Mouse (Mus musculus) left cerebral cortex, postnatal 14 days (tissue): ENCODE results near the gene Gm14408. TPM values are rescaled to one million over a fixed set of nuclear protein-coding genes. Genes with fewer than 3 reads are reported as not detected.
"Not testable (repeated sequence)": the region's sequence is repeated elsewhere in the genome, so short reads cannot be mapped to it uniquely, and the experiment has no call there.

Source experiments
- DNase-seq, 2 experiments: peaks; one replicate each; pipeline ENCODE4 v3.0.0; 2021 to 2022; ENCODE audit warnings: low spot score in 2 of 2, mixed read lengths in 1 of 2
- intact Hi-C: fragments of 180-260 bp; cut with DNase I; formaldehyde crosslinking; loops from one replicate; pipeline ENCODE4 v1.15.1; 2025
- long read RNA-seq, 2 experiments: library from polyadenylated mRNA; stranded (forward); transcript quantifications; one replicate each; pipeline ENCODE4 v2.0.0; 2021
- total RNA-seq, 2 experiments: library from RNA; stranded (reverse); gene quantifications; 2 replicates each; pipeline ENCODE4 v1.2.3; 2021

Gm14408 gene
- total RNA-seq: not detected
- long read RNA-seq, experiment 1: 0 reads
- long read RNA-seq, experiment 2: 0 reads

- intact Hi-C loops, DNase-seq: not testable (repeated sequence)
Observed at GRCm38 (mm10) chr2:176830840-176831239, at the start of gene Gm14408. Gene Gm14408, plus strand, starts transcription at chr2:176831140.

- DNase-seq: not testable (repeated sequence)
Observed at GRCm38 (mm10) chr2:176798312-176798711, 32.6 kb upstream of the Gm14408 start, which contains the start of gene Gm14295. Gene Gm14295, plus strand, starts transcription at chr2:176798612.

GRCm38 (mm10) chr2:176798785-176799184, 32.2 kb upstream of the Gm14408 start:
- intact Hi-C loops, DNase-seq: not testable (repeated sequence)

More at GRCm38 (mm10) chr2:176798312-176798711, 32.6 kb upstream of the Gm14408 start, which contains the start of gene Gm14295:
- intact Hi-C loops: not testable (repeated sequence)

Other genes starting within 250 kb of the Gm14408 start
- gene Gm14308, start 194.8 kb upstream of the Gm14408 start, total RNA-seq: 10 to 100 TPM in 1 of 2 experiments, 1 to 10 TPM in 1; 7.1 to 18.9 TPM
- gene Zfp973, start 160.6 kb upstream of the Gm14408 start, total RNA-seq: 1 to 10 TPM; 8.3 to 9.9 TPM
- gene Gm14305, start 122.8 kb upstream of the Gm14408 start, total RNA-seq: 10 to 100 TPM; 22.1 to 30.5 TPM
- 10 to 100 TPM; 10.9 to 16.8 TPM for gene Gm14295, start 32.5 kb upstream of the Gm14408 start, total RNA-seq
- gene Gm14296, start 96.7 kb downstream of the Gm14408 start, total RNA-seq: 10 to 100 TPM; 16.4 to 20.1 TPM
- gene Gm14419, start 169.8 kb downstream of the Gm14408 start, total RNA-seq: 10 to 100 TPM; 57.3 to 65.0 TPM
- gene Gm14401, start 243.2 kb downstream of the Gm14408 start, total RNA-seq: 1 to 10 TPM in 1 of 2 experiments, under 1 TPM in 1; 0.93 to 1.1 TPM